Mouse (Mus musculus) heart, postnatal 14 days (tissue): ENCODE results near the gene Cyb561. TPM values are rescaled to one million over a fixed set of nuclear protein-coding genes. Genes with fewer than 3 reads are reported as not detected.

Experiments
- total RNA-seq, 2 experiments: library from RNA; stranded (reverse); gene quantifications; 2 replicates each; pipeline ENCODE4 v1.2.3; 2021

Gene Cyb561
- total RNA-seq, 2 experiments from 2014 or later: 14.2 to 14.8 TPM

Other genes with a start within 250 kb of the Cyb561 start
- 10 to 100 TPM; 28.7 to 31.6 TPM for gene Ace, start 14.6 kb upstream of the Cyb561 start, total RNA-seq
- gene Ace3, start 41.3 kb upstream of the Cyb561 start, total RNA-seq: not detected
- under 1 TPM; 0.07 to 0.14 TPM for gene Kcnh6, start 54.8 kb upstream of the Cyb561 start, total RNA-seq
- 10 to 100 TPM; 44.5 to 46.0 TPM for gene Dcaf7, start 83.5 kb upstream of the Cyb561 start, total RNA-seq
- gene Taco1, start 112.7 kb upstream of the Cyb561 start, total RNA-seq: 10 to 100 TPM; 51.2 to 59.8 TPM
- 10 to 100 TPM; 45.9 to 47.1 TPM for gene Map3k3, start 131.3 kb upstream of the Cyb561 start, total RNA-seq
- not detected for gene Gm10840, start 207.5 kb upstream of the Cyb561 start, total RNA-seq
- gene Limd2, start 207.5 kb upstream of the Cyb561 start, total RNA-seq: 10 to 100 TPM in 1 of 2 experiments, 1 to 10 TPM in 1; 9.7 to 19.3 TPM
- 1 to 10 TPM; 8.7 TPM for gene Strada, start 248.8 kb upstream of the Cyb561 start, total RNA-seq